Mouse (Mus musculus) neutrophil, adult 5-6 weeks (primary cell): Measurements from ENCODE around the gene Lrriq1. TPM values are rescaled to one million over a fixed set of nuclear protein-coding genes. Genes with fewer than 3 reads are reported as not detected.

ENCODE experiments used
- ATAC-seq: fragments of 151-379, 151-347 bp; 2 replicates; pipeline ENCODE4 v1.8.0; 2017; ENCODE audit warnings: mild to moderate bottlenecking, moderate TSS enrichment; ENCODE audit not compliant: insufficient number of reproducible peaks, poor library complexity, low FRiP score, severe bottlenecking; ENCODE audit errors: extremely low read depth
- total RNA-seq: library from RNA; stranded (forward); fragments of 200-1000 nt; gene quantifications from 2 replicates; pipeline ENCODE4 v1.2.3, GENCODE M21; 2017

Gene Lrriq1
- total RNA-seq, result not detected in 2 replicates

DNA sequence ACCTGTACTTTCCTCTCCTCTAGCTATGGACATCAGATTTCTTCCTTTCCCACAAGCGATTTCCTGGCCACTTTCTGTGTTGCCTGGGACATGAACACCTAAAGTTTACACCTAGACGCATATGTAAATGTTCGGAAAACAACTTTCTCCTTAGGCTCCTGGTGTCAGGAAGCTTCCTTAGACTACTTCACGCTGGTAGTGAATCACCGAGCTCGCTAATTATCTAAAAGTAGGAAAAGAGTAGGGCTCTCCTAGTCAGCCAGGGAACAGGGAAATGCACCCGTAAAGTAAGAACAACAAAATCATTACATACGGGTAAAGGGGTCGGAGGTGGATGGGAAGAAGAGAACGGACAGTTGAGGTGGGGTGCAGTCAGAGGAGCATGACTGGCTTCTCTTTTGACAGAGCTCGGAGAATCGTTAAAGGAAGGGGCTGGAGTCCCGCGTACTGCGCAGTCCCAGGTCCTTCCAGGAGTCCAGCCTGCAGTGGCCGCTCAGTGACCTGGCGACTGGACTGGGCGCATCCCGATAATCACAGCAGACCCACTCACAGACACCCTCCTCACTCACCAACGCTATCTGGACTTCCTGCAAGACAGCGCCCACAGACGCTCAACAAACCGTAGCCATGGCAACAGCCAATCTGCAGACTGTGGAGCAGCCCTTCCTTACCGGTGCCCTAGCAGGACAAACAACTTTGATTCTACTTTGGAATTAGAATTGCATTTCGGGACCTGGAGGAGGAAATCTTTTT is at the start of gene Lrriq1:
TSS of gene Lrriq1 (minus strand) at position 616 of the 753 bp plus-strand sequence.
- ATAC-seq, result no peak

DNA sequence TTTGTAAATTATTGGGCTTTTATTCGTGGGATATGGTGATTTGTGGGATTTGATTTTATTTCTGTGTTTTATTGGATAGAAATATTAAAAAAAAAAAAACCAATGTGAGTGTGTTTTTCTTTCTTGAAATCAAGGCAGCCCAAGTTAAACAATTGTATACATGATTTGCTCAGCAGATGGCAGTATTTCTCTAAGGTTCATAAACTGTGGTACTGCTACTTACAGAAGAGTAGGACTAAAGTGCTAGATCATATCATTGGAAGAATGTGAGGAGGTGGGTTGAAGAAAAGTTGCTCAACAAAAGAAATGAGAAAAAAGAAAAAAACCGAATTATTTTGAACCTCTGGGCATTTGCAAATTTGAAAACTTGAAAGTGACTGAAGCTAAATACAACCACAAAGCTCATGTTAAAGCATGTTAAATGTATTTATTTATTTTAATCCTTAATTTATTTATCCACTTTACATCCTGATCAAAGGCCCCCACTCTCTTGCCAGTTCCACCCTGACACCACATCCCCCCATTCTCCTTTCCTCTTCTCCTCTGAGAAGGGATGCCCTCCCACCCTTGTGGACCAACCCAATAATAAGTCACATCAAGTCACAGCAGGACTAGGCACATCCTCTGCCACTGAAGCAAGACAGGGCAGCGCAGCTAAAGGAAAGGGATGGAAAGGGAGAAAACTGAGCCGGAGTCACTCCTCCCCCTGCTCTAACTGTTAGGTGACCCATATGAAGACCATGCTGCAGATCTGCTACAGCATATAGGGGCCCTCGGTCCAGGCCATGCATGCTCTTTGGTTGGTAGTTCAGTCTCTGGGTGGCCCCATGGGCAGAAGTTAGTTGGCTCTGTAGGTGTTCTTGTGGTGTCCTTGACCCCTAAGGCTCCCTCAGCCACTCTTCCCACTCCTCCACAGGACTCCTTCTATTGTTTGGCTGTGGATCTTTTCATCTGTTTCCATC is 18.0 kb upstream of the Lrriq1 start:
- ATAC-seq, result no peak

DNA sequence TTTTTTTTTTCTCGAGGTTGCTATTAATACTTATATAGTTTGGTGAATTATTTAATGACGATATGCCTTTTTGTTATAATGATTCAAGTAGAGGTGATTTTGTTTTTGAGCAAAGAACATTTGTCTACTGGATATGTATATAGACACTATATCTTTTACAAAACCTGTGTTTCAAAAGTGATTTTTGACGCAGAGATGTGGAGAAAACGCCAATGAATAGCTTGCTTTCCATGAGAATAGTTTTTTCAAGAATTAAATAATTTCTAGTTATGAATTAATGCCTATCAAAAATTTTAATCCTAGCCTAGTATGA is 294 bp upstream of the Lrriq1 start:
- no peak for ATAC-seq

DNA sequence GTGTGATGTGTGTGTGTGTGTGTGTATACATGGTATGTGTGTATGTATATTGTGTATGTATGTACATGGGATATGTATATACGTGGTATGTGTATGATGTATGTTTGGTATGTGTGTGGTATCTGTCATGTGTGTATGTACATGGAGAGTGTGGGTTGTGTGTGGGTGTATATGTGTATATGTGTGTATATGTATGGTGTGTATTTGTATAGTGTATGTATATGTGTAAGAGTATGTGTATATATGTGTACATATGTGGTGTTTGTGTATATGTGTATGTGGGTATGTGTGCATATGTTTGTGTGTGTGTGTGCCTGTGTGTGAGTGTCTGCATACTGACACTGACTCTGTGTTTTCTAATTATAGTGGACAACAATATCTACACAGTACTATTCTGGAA is 9.5 kb downstream of the Lrriq1 start:
- no peak for ATAC-seq

DNA sequence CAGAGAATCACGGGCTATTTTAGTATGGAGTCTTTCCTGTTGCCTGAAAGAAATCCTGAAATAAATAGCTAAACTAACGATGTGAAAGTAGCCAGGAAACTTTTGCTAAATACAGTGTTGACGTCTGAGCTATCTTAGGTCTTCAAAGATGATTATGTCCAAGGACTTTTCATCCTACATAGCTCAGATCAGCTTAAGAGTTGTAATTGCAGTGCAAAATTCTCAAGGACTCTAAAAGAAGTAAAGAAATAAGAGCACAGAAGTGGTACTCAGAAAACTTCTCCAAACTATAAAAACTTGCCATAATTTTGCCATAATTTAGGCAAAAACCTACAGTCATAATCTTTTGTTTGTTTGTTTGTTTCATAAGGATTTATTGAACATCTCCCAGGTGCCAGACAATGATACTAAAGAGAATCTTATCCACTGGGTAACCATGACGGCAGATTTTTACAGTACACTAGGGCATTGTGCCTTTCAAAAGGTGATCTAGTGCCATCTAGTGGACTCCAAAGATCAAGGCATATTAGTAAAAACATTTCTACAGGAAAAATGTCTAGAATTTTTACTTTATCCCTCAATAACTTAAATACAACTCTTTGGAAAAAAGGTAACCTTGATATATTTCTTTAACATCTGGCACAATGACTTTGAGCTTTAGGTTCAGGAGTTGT is 41.3 kb downstream of the Lrriq1 start:
- no peak for ATAC-seq

DNA sequence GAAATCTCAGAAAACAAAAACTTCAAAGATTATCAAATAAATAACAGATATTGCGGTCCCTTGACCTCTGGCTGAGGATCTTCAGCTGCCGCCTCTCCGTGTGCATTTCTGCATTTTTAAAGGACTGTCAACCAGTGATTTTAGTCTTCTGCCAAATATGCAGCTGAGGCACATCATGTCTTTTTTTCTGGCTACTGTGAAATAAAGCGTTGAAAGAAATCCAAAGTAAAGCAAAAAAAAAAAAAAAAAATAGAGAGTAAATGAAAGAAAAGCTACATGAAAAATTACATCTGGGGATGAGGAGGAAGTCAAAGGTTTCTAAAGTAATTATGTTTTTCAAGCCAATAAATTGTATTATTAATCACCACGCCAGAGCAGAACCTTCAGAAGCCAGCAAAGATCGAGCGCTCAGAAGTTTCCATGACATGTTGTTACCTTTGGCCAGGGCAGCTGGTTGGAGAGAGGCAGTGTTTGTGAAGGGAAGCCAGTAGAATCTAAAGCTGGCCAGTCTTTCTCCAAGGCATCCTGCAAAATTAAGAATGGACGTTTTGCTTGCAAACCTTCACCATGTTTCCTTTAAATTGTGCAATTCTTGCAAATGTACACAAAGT is 90.2 kb downstream of the Lrriq1 start:
- ATAC-seq, result no peak

DNA sequence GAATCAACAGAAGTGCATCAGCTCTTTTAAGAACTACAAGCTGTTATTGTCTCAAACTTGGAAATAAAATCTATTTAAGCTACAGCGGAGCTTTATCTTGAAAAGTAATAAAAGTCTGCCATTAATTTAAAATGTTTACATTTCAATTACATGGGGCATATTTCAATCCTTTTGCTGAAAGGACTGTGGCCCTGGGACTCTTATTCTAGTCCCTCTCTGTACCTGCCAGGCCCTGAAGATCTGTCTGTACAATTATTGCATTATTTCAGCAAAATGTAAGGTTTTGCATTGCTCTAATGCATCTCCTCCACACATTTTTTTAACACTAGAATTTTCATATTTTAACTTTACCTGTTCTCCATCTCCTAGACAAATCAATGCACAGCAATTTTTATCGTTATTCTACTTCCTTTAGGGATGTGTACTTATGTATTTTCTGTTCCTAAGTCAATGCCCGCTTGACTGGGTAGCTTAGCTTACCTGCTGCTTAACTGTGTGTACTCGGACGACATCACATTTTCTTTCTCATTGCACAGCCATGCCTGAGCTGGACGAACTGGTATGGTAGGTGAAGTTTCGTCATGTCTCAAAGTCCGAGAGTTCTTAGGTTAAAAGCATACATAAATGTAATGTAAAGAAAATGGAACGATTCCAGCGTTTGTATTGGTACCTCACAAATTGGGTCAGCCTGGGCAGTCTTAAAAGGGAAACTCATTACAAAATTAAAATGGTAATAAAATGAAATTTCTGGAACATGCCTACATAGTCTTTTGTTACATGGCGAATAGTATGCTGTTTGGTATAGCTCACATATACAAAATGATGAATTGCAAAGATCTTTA is 91.0 kb downstream of the Lrriq1 start:
- no peak for ATAC-seq

DNA sequence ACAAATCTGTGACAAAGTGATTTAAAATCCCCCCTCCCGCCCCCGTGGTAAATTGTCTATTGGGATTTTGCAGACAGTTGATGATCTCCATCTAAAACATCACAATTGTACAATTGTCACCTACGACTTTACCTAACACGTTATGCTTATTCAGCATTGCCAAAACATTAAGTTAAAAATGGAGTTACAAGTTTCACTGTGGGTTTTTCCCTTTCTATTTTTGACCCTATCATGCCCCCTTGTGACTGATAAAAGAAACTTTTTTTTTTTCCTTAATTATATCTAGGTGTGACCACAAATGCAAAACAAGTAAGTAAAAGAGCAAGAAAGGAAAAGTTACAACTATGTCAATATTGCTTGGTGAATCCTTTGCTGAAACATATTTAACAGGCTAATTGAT is 93.6 kb downstream of the Lrriq1 start:
- no peak for ATAC-seq

DNA sequence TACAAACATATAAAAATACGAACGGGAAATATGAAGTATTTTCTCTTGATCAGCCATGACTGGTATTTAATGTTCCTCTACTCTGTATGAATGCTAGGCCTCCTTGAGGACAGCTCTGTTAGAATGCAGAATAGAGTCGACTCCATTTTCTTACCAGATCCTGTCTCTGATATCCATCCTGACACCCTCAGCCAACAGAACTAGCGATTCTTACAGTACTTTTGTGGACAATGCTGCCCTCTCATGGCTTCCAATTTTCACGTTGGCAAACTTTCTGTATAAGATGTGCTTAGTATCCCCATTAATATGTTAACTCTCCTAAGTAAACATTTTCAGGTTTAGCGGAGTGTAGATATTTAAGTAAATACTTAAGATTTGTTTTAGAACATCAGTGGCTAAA is 94.6 kb downstream of the Lrriq1 start:
- no peak for ATAC-seq

DNA sequence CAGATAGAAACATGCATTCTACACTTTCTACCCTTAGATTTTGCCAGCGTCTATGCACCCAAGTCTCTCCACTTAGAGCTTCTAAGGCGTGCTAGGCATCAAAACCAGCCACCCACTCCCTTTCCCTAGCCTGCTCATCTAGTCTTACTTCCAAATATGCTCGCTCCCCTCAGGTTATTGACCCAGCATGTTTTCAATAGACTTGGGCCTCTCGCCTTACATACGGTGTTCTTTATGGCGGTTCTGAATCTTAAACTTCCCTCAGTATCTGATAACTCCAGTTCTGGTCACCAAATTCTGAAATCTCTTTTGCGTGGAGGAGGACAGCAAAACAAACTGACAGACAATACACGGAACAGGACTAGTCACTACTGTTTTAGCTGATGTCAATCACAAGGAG is 95.5 kb downstream of the Lrriq1 start:
- no peak for ATAC-seq

DNA sequence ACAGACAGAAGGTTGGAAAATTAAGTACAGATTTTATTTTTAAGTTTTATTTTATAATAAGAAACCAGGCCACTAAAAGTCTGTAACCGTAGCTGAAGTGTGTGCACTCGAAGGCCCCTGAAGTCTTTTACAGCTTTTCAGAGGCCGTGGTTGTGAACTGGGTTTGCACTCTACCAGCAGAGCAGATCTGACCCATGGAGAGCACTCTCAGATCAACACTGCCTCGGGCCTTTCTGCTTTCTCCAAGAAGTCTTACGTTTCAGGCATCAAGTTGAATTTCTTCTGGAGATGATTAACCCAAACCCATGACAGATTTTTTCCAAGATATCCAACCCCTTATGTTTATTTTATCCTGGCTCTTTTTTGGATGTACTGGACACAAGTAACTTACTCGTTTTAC is 121.5 kb downstream of the Lrriq1 start:
- no peak for ATAC-seq

DNA sequence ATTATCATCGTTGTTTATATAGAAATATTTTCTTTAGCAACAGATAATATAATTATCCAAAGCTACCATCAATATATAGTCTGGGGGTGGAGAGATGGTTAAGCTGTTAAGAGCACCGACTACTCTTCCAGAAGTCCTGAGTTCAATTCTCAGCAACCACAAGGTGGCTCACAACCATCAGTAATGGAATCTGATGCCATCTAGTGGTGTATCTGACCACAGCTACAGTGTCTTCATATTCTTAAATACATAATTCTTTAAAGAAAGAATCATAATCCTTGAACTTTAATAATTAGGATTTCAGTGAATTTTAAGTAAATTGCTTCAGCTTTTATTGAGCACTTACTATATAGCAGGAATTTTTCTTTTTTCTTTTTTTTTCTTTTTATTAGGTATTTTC is 128.0 kb downstream of the Lrriq1 start:
- ATAC-seq, result no peak

DNA sequence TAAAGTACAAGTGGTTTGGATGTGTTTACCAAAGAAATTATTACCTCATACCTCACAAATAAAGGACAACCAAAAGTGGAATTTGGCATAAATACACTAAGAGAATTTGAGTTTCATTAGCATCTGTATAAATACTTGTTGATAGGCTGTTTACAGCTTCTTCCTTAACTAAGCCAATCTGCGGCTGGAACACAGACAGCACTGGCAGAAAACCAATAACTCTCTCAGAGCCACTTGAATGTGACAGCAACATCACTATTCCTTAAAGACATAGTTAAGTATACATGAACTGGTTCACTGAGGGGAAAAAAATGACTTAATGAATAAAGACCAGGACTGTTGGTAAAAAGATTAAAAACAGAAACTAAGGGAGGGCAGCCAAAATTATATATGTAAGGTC is 150.0 kb downstream of the Lrriq1 start:
- no peak for ATAC-seq

DNA sequence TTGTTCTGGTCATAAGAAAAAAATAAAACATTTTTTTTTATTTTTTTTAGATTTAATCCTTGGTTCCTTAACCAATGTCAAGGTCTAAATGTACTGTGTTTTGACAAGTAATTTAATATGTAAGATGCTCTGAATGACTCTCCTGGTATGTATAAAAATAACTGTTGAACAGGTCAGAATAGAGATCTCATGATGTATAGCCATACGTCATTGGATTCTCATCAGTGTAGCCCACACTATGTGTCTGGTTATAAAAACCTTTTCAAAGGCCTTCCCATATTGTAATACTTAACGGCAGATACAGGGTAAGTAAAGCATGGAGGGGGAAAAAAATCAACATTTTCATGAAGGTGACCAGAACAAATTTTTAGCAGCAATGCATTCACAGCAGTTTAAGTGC is 186.5 kb downstream of the Lrriq1 start:
- ATAC-seq, result no peak

DNA sequence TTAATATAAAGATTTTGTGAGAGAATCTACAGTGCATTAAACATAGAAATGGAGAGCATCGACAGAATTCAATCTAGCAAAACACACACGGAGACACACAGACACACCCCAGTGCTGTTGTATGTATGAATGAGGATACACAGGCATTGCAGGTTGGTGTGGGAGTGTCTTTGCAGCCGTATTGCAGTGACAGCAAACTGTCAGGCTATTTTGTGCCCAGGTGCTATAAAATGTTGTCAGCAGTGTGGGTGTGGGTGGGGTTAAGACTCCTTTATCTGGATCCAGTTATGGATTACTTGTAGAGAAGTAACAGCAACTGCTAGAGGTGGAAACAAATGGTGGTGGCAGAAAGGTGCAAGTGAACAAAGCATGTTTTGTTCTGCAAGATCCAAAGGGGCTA is 189.5 kb downstream of the Lrriq1 start:
- no peak for ATAC-seq

DNA sequence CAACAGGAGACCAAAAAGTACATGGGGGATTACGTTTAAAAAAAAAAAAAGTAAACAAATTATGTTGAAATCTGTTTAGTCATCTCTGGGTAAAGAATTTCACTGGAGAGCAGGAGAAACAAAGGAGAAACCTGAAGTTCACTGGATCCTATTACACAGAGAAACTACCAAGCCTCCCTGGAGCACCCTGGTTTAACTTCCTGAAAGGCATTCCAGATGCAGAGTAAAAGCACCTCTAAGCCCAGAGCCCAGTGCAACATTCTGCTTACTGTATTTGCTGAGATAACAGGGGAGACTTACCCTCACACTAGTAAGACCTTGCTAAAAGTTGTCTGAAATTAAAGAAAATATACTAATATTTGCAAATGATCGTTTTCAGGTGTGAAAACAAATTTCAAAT is 191.1 kb downstream of the Lrriq1 start:
- ATAC-seq, result no peak

DNA sequence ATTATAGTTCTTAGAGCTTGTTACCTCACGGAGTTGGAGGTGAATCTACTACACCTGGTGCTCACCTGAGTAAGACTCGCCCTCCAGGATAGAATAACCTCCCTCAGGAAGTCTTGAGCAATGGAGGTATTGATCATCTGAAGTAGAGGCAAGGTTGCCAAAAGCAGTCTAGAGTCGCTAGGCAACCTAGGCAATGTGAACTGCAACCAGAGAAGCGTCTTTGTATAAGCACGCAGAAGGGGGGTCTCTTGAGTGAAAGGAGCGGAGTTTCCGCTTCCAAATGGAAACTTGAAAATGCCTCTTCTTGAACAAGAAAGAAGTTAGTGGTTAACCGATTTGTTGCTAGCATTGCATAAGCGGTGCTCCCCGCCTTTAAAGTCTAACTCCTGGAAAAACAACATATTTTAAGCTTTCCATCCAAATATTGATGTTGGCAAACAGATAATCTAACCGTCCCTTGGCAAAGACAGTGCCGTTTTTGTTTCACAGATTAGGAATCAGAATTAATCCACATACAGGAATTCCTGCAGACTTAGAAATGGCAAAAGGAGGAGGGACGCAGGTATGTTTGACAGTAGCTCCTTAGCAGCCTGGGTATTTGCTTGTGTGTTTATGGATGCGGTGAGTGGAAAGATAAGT is 201.0 kb downstream of the Lrriq1 start:
- no peak for ATAC-seq

DNA sequence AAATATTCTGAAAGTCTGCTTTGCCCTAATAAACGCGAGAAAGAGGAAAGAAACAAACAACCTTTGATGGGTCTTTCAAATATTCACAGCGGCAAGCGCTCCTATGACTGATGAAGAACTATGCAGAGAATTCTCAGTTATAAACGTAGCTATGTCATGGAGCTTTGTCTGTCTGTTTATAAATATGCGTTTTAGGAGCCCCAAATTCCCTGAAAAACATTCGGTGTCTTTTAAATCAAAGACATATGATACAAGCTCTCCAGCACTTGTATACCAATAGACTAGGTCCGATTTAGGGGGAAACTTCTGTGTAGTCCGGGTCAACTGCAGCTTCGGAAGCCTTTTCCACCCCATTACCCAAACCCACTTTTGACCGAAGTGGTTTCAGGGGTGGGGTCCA is 205.2 kb downstream of the Lrriq1 start:
- ATAC-seq, result no peak
